Comparison of ENCODE assay signal across 9 mouse cellular contexts in genomic region chr19:45737208-45737845, GRCm38 (mm10). TPM values are rescaled to one million over a fixed set of nuclear protein-coding genes. Genes with fewer than 3 reads are reported as not detected.
DNase-seq lines count a peak whose midpoint lies in the region; ATAC-seq and TF ChIP-seq lines count a peak whose summit lies in the region.
"Had no signal": no experiment of that assay in that cellular context is flagged by ENCODE, and none has a peak within 500 bp of the region (broad histone marks: within the 10 kb centered on the region; RNA-seq: fewer than 3 reads in every experiment).

No protein-coding gene starts in this region.

- H3K4me1 ChIP-seq in kidney, postnatal 0 days (replicated peaks; ENCODE audit: insufficient read depth, low read length), result peaks cover 14% of the 10 kb centered on the region
- peaks cover 10% of the 10 kb centered on the region for H3K4me1 ChIP-seq in embryonic facial prominence, embryonic 11.5 days (ENCODE audit: control insufficient read depth, insufficient read depth, low read length)
- H3K4me1 ChIP-seq in intestine, embryonic 14.5 days (replicated peaks; ENCODE audit: control insufficient read depth, insufficient read depth, low read length), result peaks cover 5% of the 10 kb centered on the region
- peaks cover 19% of the 10 kb centered on the region for H3K4me1 ChIP-seq in neural tube, embryonic 11.5 days (ENCODE audit: control insufficient read depth, insufficient read depth, low read length)

- peak overlapping the region; percentile 47 for H3K4me2 ChIP-seq in kidney, postnatal 0 days (ENCODE audit: low read length)
- H3K4me2 ChIP-seq in embryonic facial prominence, embryonic 11.5 days (ENCODE audit: low read depth, low read length), result peak overlapping the region; percentile 48
- H3K4me2 ChIP-seq in intestine, embryonic 14.5 days (ENCODE audit: low read length), result peak overlapping the region; percentile 45
- peak overlapping the region; percentile 34 for H3K4me2 ChIP-seq in neural tube, embryonic 11.5 days (ENCODE audit: low read depth)

- 19% methylated on average over 23 of the region's 23 CpGs for WGBS in kidney, postnatal 0 days
- WGBS in embryonic facial prominence, embryonic 11.5 days, result 3% methylated on average over 23 of the region's 23 CpGs
- WGBS in intestine, embryonic 14.5 days, result 23% methylated on average over 23 of the region's 23 CpGs
- WGBS in neural tube, embryonic 11.5 days, result 8% methylated on average over 21 of the region's 23 CpGs

- TF ChIP-seq CTCF in kidney, postnatal 0 days (IDR thresholded peaks at IDR 0.05; ENCODE audit: low read depth), result no peak

- H3K4me3 ChIP-seq in kidney, postnatal 0 days (replicated peaks; ENCODE audit: low read depth, low read length), result 0 out of 2 replicates have a peak overlapping the region, but pooled peaks have one; percentile 17
- peak overlapping the region; percentile 13; the same call in 1 of the 2 replicates for H3K4me3 ChIP-seq in embryonic facial prominence, embryonic 11.5 days (ENCODE audit: low read depth, low read length)
- H3K4me3 ChIP-seq in intestine, embryonic 14.5 days (ENCODE audit: low read depth, low read length), result peak overlapping the region; percentile 17
- H3K4me3 ChIP-seq in neural tube, embryonic 11.5 days (ENCODE audit: low read depth, low read length), result 0 out of 2 replicates have a peak overlapping the region, but pooled peaks have one; percentile 15

- H3K36me3 ChIP-seq in kidney, postnatal 0 days (ENCODE audit: insufficient read depth, low read length), result no peaks in the 10 kb centered on the region
- no peaks in the 10 kb centered on the region for H3K36me3 ChIP-seq in embryonic facial prominence, embryonic 11.5 days (replicated peaks; ENCODE audit: control insufficient read depth, insufficient read depth, low read depth, low read length)
- H3K36me3 ChIP-seq in intestine, embryonic 14.5 days (ENCODE audit: control insufficient read depth, insufficient read depth, low read length), result no peaks in the 10 kb centered on the region
- H3K36me3 ChIP-seq in neural tube, embryonic 11.5 days (ENCODE audit: control insufficient read depth, insufficient read depth, low read length), result no peaks in the 10 kb centered on the region

- DNase-seq in kidney, postnatal 0 days (ENCODE audit: low spot score), result no peak
- DNase-seq in kidney, postnatal 14 days, result no peak
- DNase-seq in embryonic facial prominence, embryonic 11.5 days (ENCODE audit: low spot score), result peak; percentile 57
- no peak for DNase-seq in intestine, embryonic 14.5 days (ENCODE audit: low spot score)
- peak; percentile 66 for DNase-seq in neural tube, embryonic 11.5 days (ENCODE audit: low spot score)
- no peak for DNase-seq in ovary, postnatal 10 days (ENCODE audit: low spot score)
- DNase-seq in cerebellum, postnatal 36 days, result no peak
- DNase-seq in left cerebral cortex, postnatal 25 days (ENCODE audit: low spot score in 2 of 2), result no peak
- DNase-seq: gastrocnemius, postnatal 36 days had no signal

- 0 out of 2 replicates have a peak overlapping the region, but pooled peaks have one; percentile 18 for H3K9ac ChIP-seq in kidney, postnatal 0 days (ENCODE audit: low read depth, low read length)
- H3K9ac ChIP-seq in embryonic facial prominence, embryonic 11.5 days (replicated peaks; ENCODE audit: low read length), result peak overlapping the region; percentile 30; the same call in 1 of the 2 replicates
- no peak overlapping the region for H3K9ac ChIP-seq in intestine, embryonic 14.5 days (ENCODE audit: low read length)
- no peak overlapping the region; the same call in 1 of the 2 replicates for H3K9ac ChIP-seq in neural tube, embryonic 11.5 days (ENCODE audit: low read length)

- no peaks in the 10 kb centered on the region for H3K9me3 ChIP-seq in kidney, postnatal 0 days (replicated peaks; ENCODE audit: low read length)
- H3K9me3 ChIP-seq in embryonic facial prominence, embryonic 11.5 days (replicated peaks; ENCODE audit: control insufficient read depth, low read length), result no peaks in the 10 kb centered on the region
- no peaks in the 10 kb centered on the region for H3K9me3 ChIP-seq in intestine, embryonic 14.5 days (ENCODE audit: control insufficient read depth, low read length)
- no peaks in the 10 kb centered on the region for H3K9me3 ChIP-seq in neural tube, embryonic 11.5 days (ENCODE audit: control insufficient read depth, low read length)

- H3K27ac ChIP-seq in kidney, postnatal 0 days, result no peak overlapping the region
- no peak overlapping the region for H3K27ac ChIP-seq in embryonic facial prominence, embryonic 11.5 days (replicated peaks; ENCODE audit: low read depth, low read length)
- no peak overlapping the region for H3K27ac ChIP-seq in intestine, embryonic 14.5 days (ENCODE audit: low read depth)
- H3K27ac ChIP-seq in neural tube, embryonic 11.5 days (ENCODE audit: low read depth, low read length), result no peak overlapping the region

- H3K27me3 ChIP-seq in kidney, postnatal 0 days (ENCODE audit: insufficient read depth, low read length), result peaks cover 46% of the 10 kb centered on the region
- peaks cover 82% of the 10 kb centered on the region for H3K27me3 ChIP-seq in embryonic facial prominence, embryonic 11.5 days (ENCODE audit: control insufficient read depth, insufficient read depth, low read length)
- peaks cover 83% of the 10 kb centered on the region for H3K27me3 ChIP-seq in intestine, embryonic 14.5 days (replicated peaks; ENCODE audit: control insufficient read depth, insufficient read depth, low read length)
- peaks cover 99% of the 10 kb centered on the region for H3K27me3 ChIP-seq in neural tube, embryonic 11.5 days (ENCODE audit: control insufficient read depth, insufficient read depth, low read length)

- ATAC-seq in kidney, postnatal 0 days (replicated peaks; ENCODE audit: low FRiP score, low read depth), result peak; percentile 20; the same call in 1 of the 2 replicates
- peak; percentile 37; the same call in 1 of the 2 replicates for ATAC-seq in embryonic facial prominence, embryonic 11.5 days (replicated peaks; ENCODE audit: insufficient number of reproducible peaks, low FRiP score, low TSS enrichment, low read depth)
- peak; percentile 38; the same call in 1 of the 2 replicates for ATAC-seq in intestine, embryonic 14.5 days (replicated peaks; ENCODE audit: low FRiP score, low TSS enrichment, low read depth)
- ATAC-seq in neural tube, embryonic 11.5 days (ENCODE audit: insufficient read depth, low FRiP score, low TSS enrichment), result peak; percentile 76

- intact Hi-C loops in left cerebral cortex, postnatal 25 days (cut with DNase I), result no loop called here

RNA-seq across cellular contexts. Expression of gene Fgf8, which starts 5.4 kb away (rescaled TPM):
- polyA plus RNA-seq in kidney, postnatal 0 days (2015; fragmentation: Nextera tagmentation; extraction: Ambion mirVana), result 20.8 and 24.2 TPM in 2 replicates
- 17.7 and 20.5 TPM in 2 replicates for polyA plus RNA-seq in embryonic facial prominence, embryonic 11.5 days (2014; fragmentation: Nextera tagmentation; extraction: Ambion mirVana)
- polyA plus RNA-seq in intestine, embryonic 14.5 days (2014; fragmentation: Nextera tagmentation; extraction: Ambion mirVana), result not detected in 2 replicates
- 0.23 and 0.72 TPM in 2 replicates for polyA plus RNA-seq in neural tube, embryonic 11.5 days (2014; fragmentation: Nextera tagmentation; extraction: Ambion mirVana)
- not detected for total RNA-seq in left cerebral cortex, postnatal 25 days (2021)
- total RNA-seq: gastrocnemius, postnatal 36 days had no signal

RNA-seq across cellular contexts. Expression of gene Npm3, which starts 12.1 kb away (rescaled TPM):
- polyA plus RNA-seq in kidney, postnatal 0 days (2015; fragmentation: Nextera tagmentation; extraction: Ambion mirVana), result 16.7 and 18.0 TPM in 2 replicates
- 15.2 and 17.2 TPM in 2 replicates for polyA plus RNA-seq in embryonic facial prominence, embryonic 11.5 days (2014; fragmentation: Nextera tagmentation; extraction: Ambion mirVana)
- polyA plus RNA-seq in intestine, embryonic 14.5 days (2014; fragmentation: Nextera tagmentation; extraction: Ambion mirVana), result 16.3 and 16.7 TPM in 2 replicates
- polyA plus RNA-seq in neural tube, embryonic 11.5 days (2014; fragmentation: Nextera tagmentation; extraction: Ambion mirVana), result 10.1 and 10.5 TPM in 2 replicates
- total RNA-seq in left cerebral cortex, postnatal 25 days (2021), result 1 to 10 TPM; 7.1 to 7.4 TPM

RNA-seq across cellular contexts. Expression of gene Mgea5, which starts 46.3 kb away (rescaled TPM):
- polyA plus RNA-seq in kidney, postnatal 0 days (2015; fragmentation: Nextera tagmentation; extraction: Ambion mirVana), result 32.8 and 33.0 TPM in 2 replicates
- 58.7 and 58.8 TPM in 2 replicates for polyA plus RNA-seq in embryonic facial prominence, embryonic 11.5 days (2014; fragmentation: Nextera tagmentation; extraction: Ambion mirVana)
- 55.0 and 58.9 TPM in 2 replicates for polyA plus RNA-seq in intestine, embryonic 14.5 days (2014; fragmentation: Nextera tagmentation; extraction: Ambion mirVana)
- polyA plus RNA-seq in neural tube, embryonic 11.5 days (2014; fragmentation: Nextera tagmentation; extraction: Ambion mirVana), result 65.8 and 69.7 TPM in 2 replicates
- 100 to 1,000 TPM; 159 to 160 TPM for total RNA-seq in left cerebral cortex, postnatal 25 days (2021)

Comparison
In these comparisons a context has a peak if more than half of its experiments do, and no peak if none do; other contexts are left out.
1. ATAC-seq: peak in every context shown above with its lines; median percentile 76 in neural tube, embryonic 11.5 days; 38 in intestine, embryonic 14.5 days; 37 in embryonic facial prominence, embryonic 11.5 days; 20 in kidney, postnatal 0 days.
2. DNase-seq: peak in embryonic facial prominence, embryonic 11.5 days (single experiment) and neural tube, embryonic 11.5 days (single experiment); none in kidney, postnatal 0 days (single experiment), kidney, postnatal 14 days (single experiment), intestine, embryonic 14.5 days (single experiment), ovary, postnatal 10 days (single experiment), cerebellum, postnatal 36 days (0 of 2) and left cerebral cortex, postnatal 25 days (0 of 2).
3. H3K9ac ChIP-seq: peak in kidney, postnatal 0 days (single experiment) and embryonic facial prominence, embryonic 11.5 days (single experiment); none in intestine, embryonic 14.5 days (single experiment) and neural tube, embryonic 11.5 days (single experiment).
4. RNA of gene Fgf8, which starts 5.4 kb away (polyA plus RNA-seq): 20.8 to 24.2 TPM in kidney, postnatal 0 days and 17.7 to 20.5 TPM in embryonic facial prominence, embryonic 11.5 days; 0.23 to 0.72 TPM in neural tube, embryonic 11.5 days and not detected in intestine, embryonic 14.5 days; every median in the first group is over 10 times any median in the second.
5. Peak in every context shown above with its lines, with median percentiles within 50 percentile points of each other: H3K4me2 ChIP-seq and H3K4me3 ChIP-seq.